Comparison of ENCODE assay signal across 8 mouse cellular contexts in the genomic region with DNA sequence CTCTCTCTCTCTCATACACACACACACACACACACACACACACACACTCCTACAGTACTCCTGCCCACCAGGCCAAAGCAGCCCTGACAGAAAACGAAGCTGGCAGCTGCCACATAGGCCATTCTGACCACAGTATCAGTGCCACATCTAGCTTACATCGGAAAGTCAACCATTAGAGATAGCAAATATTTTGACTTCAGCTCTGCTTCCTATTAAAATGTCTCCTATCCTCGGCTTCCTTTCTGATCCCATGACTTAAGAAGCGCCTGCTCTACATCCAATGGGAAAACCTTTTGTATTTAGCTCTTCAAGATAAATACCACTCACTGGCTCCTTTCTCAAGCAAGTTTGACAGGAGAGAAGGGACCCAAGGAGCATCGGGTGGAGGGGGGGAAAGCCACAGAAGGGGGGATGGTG. TPM values are rescaled to one million over a fixed set of nuclear protein-coding genes. Genes with fewer than 3 reads are reported as not detected.
A peak's percentile ranks its signal among the peaks of the same experiment; 100 is the strongest.
DNase-seq lines count a peak whose midpoint lies in the region; ATAC-seq and TF ChIP-seq lines count a peak whose summit lies in the region.

No protein-coding gene starts in this region.

- H3K4me2 ChIP-seq in heart, embryonic 13.5 days: peak overlapping the region; percentile 98; the same call in 1 of the 2 replicates
- peak overlapping the region; percentile 93 for H3K4me2 ChIP-seq in forebrain, embryonic 16.5 days (ENCODE audit: low read length)

- intact Hi-C loops in heart, postnatal 10 days (cut with DNase I): no loop called here
- intact Hi-C loops in gastrocnemius, adult 2 months (cut with DNase I): no loop called here

- no peaks in the 10 kb centered on the region for H3K36me3 ChIP-seq in heart, embryonic 13.5 days
- no peaks in the 10 kb centered on the region for H3K36me3 ChIP-seq in forebrain, embryonic 16.5 days (ENCODE audit: control insufficient read depth, insufficient read depth)
- 0 out of 2 replicates have a peak, but pooled peaks cover 3% of the 10 kb centered on the region for H3K36me3 ChIP-seq in midbrain, embryonic 10.5 days

- H3K4me1 ChIP-seq in heart, embryonic 13.5 days: peaks cover 13% of the 10 kb centered on the region
- peaks cover 32% of the 10 kb centered on the region for H3K4me1 ChIP-seq in forebrain, embryonic 16.5 days (replicated peaks; ENCODE audit: control insufficient read depth, insufficient read depth, low read length)
- H3K4me1 ChIP-seq in midbrain, embryonic 10.5 days: peaks cover 37% of the 10 kb centered on the region

- WGBS in heart, embryonic 13.5 days: 73% methylated on average over 5 of the region's 5 CpGs
- WGBS in forebrain, embryonic 16.5 days: 32% methylated on average over 5 of the region's 5 CpGs
- 71% methylated on average over 5 of the region's 5 CpGs for WGBS in midbrain, embryonic 10.5 days

- no peak overlapping the region for H3K27ac ChIP-seq in heart, embryonic 13.5 days (replicated peaks)
- H3K27ac ChIP-seq in forebrain, embryonic 16.5 days (ENCODE audit: low read length): peak overlapping the region; percentile 90
- H3K27ac ChIP-seq in midbrain, embryonic 10.5 days (replicated peaks): peak overlapping the region; percentile 42
- H3K27ac ChIP-seq in gastrocnemius, adult 2 months: no peak overlapping the region

- H3K9me3 ChIP-seq in heart, embryonic 13.5 days: no peaks in the 10 kb centered on the region
- H3K9me3 ChIP-seq in forebrain, embryonic 16.5 days (ENCODE audit: control insufficient read depth, low read length): no peaks in the 10 kb centered on the region
- H3K9me3 ChIP-seq in midbrain, embryonic 10.5 days (replicated peaks): no peaks in the 10 kb centered on the region

- no peak for TF ChIP-seq CTCF in gastrocnemius, adult 2 months (IDR thresholded peaks at IDR 0.05)

- H3K27me3 ChIP-seq in heart, embryonic 13.5 days (replicated peaks): peaks cover 41% of the 10 kb centered on the region
- no peaks in the 10 kb centered on the region for H3K27me3 ChIP-seq in forebrain, embryonic 16.5 days (replicated peaks; ENCODE audit: control insufficient read depth, insufficient read depth, low read length)
- peaks cover 19% of the 10 kb centered on the region for H3K27me3 ChIP-seq in midbrain, embryonic 10.5 days (ENCODE audit: low read depth, poor library complexity, severe bottlenecking)

- no peak for DNase-seq in heart, postnatal 10 days
- peak; percentile 58 for DNase-seq in A20 (ENCODE audit: low read depth, low spot score)
- DNase-seq in midbrain, embryonic 10.5 days (ENCODE audit: low spot score): no peak
- no peak for DNase-seq in ovary, postnatal 10 days (ENCODE audit: low spot score)
- no peak for DNase-seq in gastrocnemius, adult 2 months

- H3K4me3 ChIP-seq in heart, embryonic 13.5 days: no peak overlapping the region
- H3K4me3 ChIP-seq in forebrain, embryonic 16.5 days (replicated peaks; ENCODE audit: low read length): peak overlapping the region; percentile 95
- H3K4me3 ChIP-seq in midbrain, embryonic 10.5 days: peak overlapping the region; percentile 87
- H3K4me3 ChIP-seq in gastrocnemius, adult 2 months: no peak overlapping the region

- no peak for ATAC-seq in heart, embryonic 13.5 days (ENCODE audit: extremely low read depth, insufficient number of reproducible peaks, low FRiP score, low TSS enrichment)
- peak; percentile 15 for ATAC-seq in forebrain, embryonic 16.5 days
- ATAC-seq in erythroblast, adult 5-6 weeks (replicated peaks; ENCODE audit: low FRiP score, poor library complexity, severe bottlenecking): no peak

- no peak overlapping the region for H3K9ac ChIP-seq in heart, embryonic 13.5 days
- H3K9ac ChIP-seq in forebrain, embryonic 16.5 days (replicated peaks; ENCODE audit: low read depth, low read length): peak overlapping the region; percentile 96

RNA-seq across cellular contexts. Expression of gene Cyfip2, which starts 2.0 kb away (rescaled TPM):
- 5.3 and 5.4 TPM in 2 replicates for polyA plus RNA-seq in heart, embryonic 13.5 days (2015; fragmentation: Nextera tagmentation; extraction: Ambion mirVana)
- 10 to 100 TPM; 29.5 to 35.3 TPM for total RNA-seq in heart, postnatal 10 days (2021)
- 88.4 and 91.4 TPM in 2 replicates for polyA plus RNA-seq in forebrain, embryonic 16.5 days (2015; fragmentation: Nextera tagmentation; extraction: Ambion mirVana)
- 20.4 and 27.9 TPM in 2 replicates for polyA plus RNA-seq in midbrain, embryonic 10.5 days (2016; fragmentation: Nextera tagmentation; extraction: Ambion mirVana)
- total RNA-seq in gastrocnemius, adult 2 months (2021): 10 to 100 TPM in 1 of 2 experiments, 1 to 10 TPM in 1; 2.3 to 10.1 TPM
- total RNA-seq in erythroblast, adult 5-6 weeks (2015; ENCODE audit: low replicate concordance): 49.7 and 60.3 TPM in 2 replicates
- total RNA-seq in erythroblast, adult 5-6 weeks (2017; ENCODE audit: low replicate concordance): 19.9 and 22.9 TPM in 2 replicates

Comparison
In these comparisons a context has a peak if more than half of its experiments do, and no peak if none do; other contexts are left out.
1. H3K27ac ChIP-seq: peak in forebrain, embryonic 16.5 days (single experiment) and midbrain, embryonic 10.5 days (single experiment); none in heart, embryonic 13.5 days (single experiment) and gastrocnemius, adult 2 months (single experiment).
2. H3K4me3 ChIP-seq: peak in forebrain, embryonic 16.5 days (single experiment) and midbrain, embryonic 10.5 days (single experiment); none in heart, embryonic 13.5 days (single experiment) and gastrocnemius, adult 2 months (single experiment).